Mouse (Mus musculus): ENCODE data around the gene Gm572. TPM values are rescaled to one million over a fixed set of nuclear protein-coding genes. Genes with fewer than 3 reads are reported as not detected.

Gene Gm572
- polyA plus RNA-seq (2015; fragmentation: Nextera tagmentation; extraction: Ambion mirVana), result not detected in 2 replicates

GRCm38 (mm10) chr4:148643291-148644156, at the start of gene Gm572:
TSS of gene Gm572 (plus strand) at chr4:148643317.
- 61% methylated on average over 15 of the region's 15 CpGs for WGBS
- H3K9me3 ChIP-seq, result no peaks in the 10 kb centered on the region
- H3K36me3 ChIP-seq, result no peaks in the 10 kb centered on the region
- peak within 1 kb of the TSS; percentile 51 for H3K4me2 ChIP-seq (replicated peaks)
- H3K4me1 ChIP-seq, result 0 out of 2 replicates have a peak, but pooled peaks cover 4% of the 10 kb centered on the region
- no peak within 1 kb of the TSS for H3K27ac ChIP-seq
- H3K9ac ChIP-seq, result no peak within 1 kb of the TSS
- no peaks in the 10 kb centered on the region for H3K27me3 ChIP-seq
- peak; percentile 26; the same call in 1 of the 2 replicates for ATAC-seq (ENCODE audit: low FRiP score, low read depth)
- peak within 1 kb of the TSS; percentile 6; the same call in 1 of the 2 replicates for H3K4me3 ChIP-seq

GRCm38 (mm10) chr4:148593996-148594395, 49.1 kb upstream of the Gm572 start:
- WGBS, result 95% methylated on average over 11 of the region's 11 CpGs
- no peaks in the 10 kb centered on the region for H3K27me3 ChIP-seq
- H3K27ac ChIP-seq, result no peak overlapping the region
- peaks cover 65% of the 10 kb centered on the region for H3K36me3 ChIP-seq
- H3K9ac ChIP-seq, result 0 out of 2 replicates have a peak overlapping the region, but pooled peaks have one; percentile 8
- peaks cover 20% of the 10 kb centered on the region for H3K4me1 ChIP-seq
- H3K9me3 ChIP-seq, result no peaks in the 10 kb centered on the region
- H3K4me2 ChIP-seq (replicated peaks), result no peak overlapping the region
- no peak for ATAC-seq (ENCODE audit: low FRiP score, low read depth)
- H3K4me3 ChIP-seq, result no peak overlapping the region

GRCm38 (mm10) chr4:148595916-148596315, 47.2 kb upstream of the Gm572 start:
- no peak for ATAC-seq (ENCODE audit: low FRiP score, low read depth)
- 84% methylated on average over 6 of the region's 6 CpGs for WGBS
- peaks cover 17% of the 10 kb centered on the region for H3K4me1 ChIP-seq
- H3K9me3 ChIP-seq, result no peaks in the 10 kb centered on the region
- no peak overlapping the region for H3K27ac ChIP-seq
- H3K36me3 ChIP-seq, result peaks cover 69% of the 10 kb centered on the region
- no peak overlapping the region for H3K4me3 ChIP-seq
- no peak overlapping the region for H3K4me2 ChIP-seq (replicated peaks)
- no peak overlapping the region for H3K9ac ChIP-seq
- H3K27me3 ChIP-seq, result no peaks in the 10 kb centered on the region

GRCm38 (mm10) chr4:148596731-148597130, 46.4 kb upstream of the Gm572 start:
- H3K4me3 ChIP-seq, result no peak overlapping the region
- no peak for ATAC-seq (ENCODE audit: low FRiP score, low read depth)
- WGBS, result 90% methylated on average over 3 of the region's 3 CpGs
- peaks cover 69% of the 10 kb centered on the region for H3K36me3 ChIP-seq
- H3K4me2 ChIP-seq (replicated peaks), result no peak overlapping the region
- H3K4me1 ChIP-seq, result peaks cover 17% of the 10 kb centered on the region
- H3K9me3 ChIP-seq, result no peaks in the 10 kb centered on the region
- H3K27ac ChIP-seq, result no peak overlapping the region
- H3K9ac ChIP-seq, result no peak overlapping the region
- H3K27me3 ChIP-seq, result no peaks in the 10 kb centered on the region

- no peak for ATAC-seq (ENCODE audit: low FRiP score, low read depth)
- 92% methylated on average over 12 of the region's 12 CpGs for WGBS
- Histone ChIP-seq H3K36me3 (peaks cover 56% of the 10 kb centered on the region), H3K4me3 (no peak overlapping the region), H3K9me3 (no peaks in the 10 kb centered on the region), H3K4me1 (no peaks in the 10 kb centered on the region), H3K27me3 (no peaks in the 10 kb centered on the region), H3K27ac (no peak overlapping the region), H3K9ac (no peak overlapping the region), H3K4me2 (replicated peaks) (no peak overlapping the region)
Observed at GRCm38 (mm10) chr4:148598826-148599225, 44.3 kb upstream of the Gm572 start.

- H3K36me3 ChIP-seq, result peaks cover 41% of the 10 kb centered on the region
- no peak overlapping the region for H3K4me2 ChIP-seq (replicated peaks)
- no peak for ATAC-seq (ENCODE audit: low FRiP score, low read depth)
- WGBS, result 84% methylated on average over 4 of the region's 4 CpGs
- H3K4me1 ChIP-seq, result no peaks in the 10 kb centered on the region
- H3K27ac ChIP-seq, result no peak overlapping the region
- no peak overlapping the region for H3K4me3 ChIP-seq
- H3K9ac ChIP-seq, result no peak overlapping the region
- H3K9me3 ChIP-seq, result no peaks in the 10 kb centered on the region
- no peaks in the 10 kb centered on the region for H3K27me3 ChIP-seq
Observed at GRCm38 (mm10) chr4:148600316-148600715, 42.8 kb upstream of the Gm572 start.

- no peaks in the 10 kb centered on the region for H3K27me3 ChIP-seq
- peaks cover 26% of the 10 kb centered on the region for H3K36me3 ChIP-seq
- no peak for ATAC-seq (ENCODE audit: low FRiP score, low read depth)
- WGBS, result 82% methylated on average over 4 of the region's 4 CpGs
- H3K4me2 ChIP-seq (replicated peaks), result no peak overlapping the region
- no peak overlapping the region for H3K9ac ChIP-seq
- H3K27ac ChIP-seq, result no peak overlapping the region
- H3K4me3 ChIP-seq, result no peak overlapping the region
- H3K9me3 ChIP-seq, result no peaks in the 10 kb centered on the region
- no peaks in the 10 kb centered on the region for H3K4me1 ChIP-seq
Observed at GRCm38 (mm10) chr4:148601871-148602270, 41.2 kb upstream of the Gm572 start.

GRCm38 (mm10) chr4:148602357-148603120, 40.6 kb upstream of the Gm572 start, which contains the start of gene Masp2:
TSS of gene Masp2 (plus strand) at chr4:148602554.
- H3K27me3 ChIP-seq, result no peaks in the 10 kb centered on the region
- no peak within 1 kb of the TSS for H3K4me3 ChIP-seq
- no peaks in the 10 kb centered on the region for H3K4me1 ChIP-seq
- H3K27ac ChIP-seq, result no peak within 1 kb of the TSS
- peaks cover 25% of the 10 kb centered on the region for H3K36me3 ChIP-seq
- 90% methylated on average over 14 of the region's 14 CpGs for WGBS
- H3K4me2 ChIP-seq (replicated peaks), result no peak within 1 kb of the TSS
- no peaks in the 10 kb centered on the region for H3K9me3 ChIP-seq
- ATAC-seq (ENCODE audit: low FRiP score, low read depth), result no peak
- no peak within 1 kb of the TSS for H3K9ac ChIP-seq

GRCm38 (mm10) chr4:148603376-148604139, 39.6 kb upstream of the Gm572 start:
- H3K27ac ChIP-seq, result no peak overlapping the region
- no peak overlapping the region for H3K4me3 ChIP-seq
- H3K4me1 ChIP-seq, result no peaks in the 10 kb centered on the region
- WGBS, result 70% methylated on average over 10 of the region's 10 CpGs
- H3K4me2 ChIP-seq (replicated peaks), result no peak overlapping the region
- H3K36me3 ChIP-seq, result peaks cover 16% of the 10 kb centered on the region
- no peaks in the 10 kb centered on the region for H3K27me3 ChIP-seq
- H3K9ac ChIP-seq, result no peak overlapping the region
- H3K9me3 ChIP-seq, result no peaks in the 10 kb centered on the region
- no peak for ATAC-seq (ENCODE audit: low FRiP score, low read depth)

- Histone ChIP-seq H3K27ac (no peak overlapping the region), H3K27me3 (no peaks in the 10 kb centered on the region), H3K36me3 (peaks cover 10% of the 10 kb centered on the region), H3K4me3 (no peak overlapping the region), H3K9me3 (no peaks in the 10 kb centered on the region), H3K4me1 (no peaks in the 10 kb centered on the region), H3K9ac (no peak overlapping the region), H3K4me2 (replicated peaks) (no peak overlapping the region)
- no peak for ATAC-seq (ENCODE audit: low FRiP score, low read depth)
- WGBS, result 71% methylated on average over 7 of the region's 7 CpGs
Observed at GRCm38 (mm10) chr4:148604141-148604540, 39.0 kb upstream of the Gm572 start.

GRCm38 (mm10) chr4:148604541-148605165, 38.5 kb upstream of the Gm572 start:
- WGBS, result 87% methylated on average over 3 of the region's 3 CpGs

More at GRCm38 (mm10) chr4:148604541-148605165, 38.5 kb upstream of the Gm572 start:
- no peak for ATAC-seq (ENCODE audit: low FRiP score, low read depth)
- H3K36me3 ChIP-seq, result peaks cover 7% of the 10 kb centered on the region
- H3K4me2 ChIP-seq (replicated peaks), result no peak overlapping the region
- H3K9ac ChIP-seq, result no peak overlapping the region
- no peak overlapping the region for H3K4me3 ChIP-seq
- no peaks in the 10 kb centered on the region for H3K9me3 ChIP-seq
- H3K4me1 ChIP-seq, result no peaks in the 10 kb centered on the region
- H3K27ac ChIP-seq, result no peak overlapping the region
- H3K27me3 ChIP-seq, result no peaks in the 10 kb centered on the region

Measured in limb, embryonic 13.5 days (tissue).